12 mouse cellular contexts compared by ENCODE assay signal in genomic region chr6:91160976-91161375, GRCm38 (mm10). TPM values are rescaled to one million over a fixed set of nuclear protein-coding genes. Genes with fewer than 3 reads are reported as not detected.
A peak's percentile ranks its signal among the peaks of the same experiment; 100 is the strongest.
DNase-seq lines count a peak whose midpoint lies in the region; ATAC-seq and TF ChIP-seq lines count a peak whose summit lies in the region.
"Had no signal": no experiment of that assay in that cellular context is flagged by ENCODE, and none has a peak within 500 bp of the region (broad histone marks: within the 10 kb centered on the region; RNA-seq: fewer than 3 reads in every experiment).

No protein-coding gene starts in this region.

- no peak for ATAC-seq in heart, embryonic 12.5 days (ENCODE audit: insufficient number of reproducible peaks, low FRiP score)
- no peak for ATAC-seq in limb, embryonic 13.5 days (ENCODE audit: low FRiP score, low read depth)
- no peak for ATAC-seq in stomach, postnatal 0 days (ENCODE audit: low FRiP score, low TSS enrichment)
- ATAC-seq: intestine, embryonic 16.5 days; Patski had no signal

- DNase-seq in cerebellum, adult 8-10 months, result peak; percentile 36
- DNase-seq in cerebellum, postnatal 10 days, result no peak
- no peak for DNase-seq in heart, postnatal 25 days (ENCODE audit: low spot score)
- DNase-seq in cerebellum, postnatal 14 days, result peak; percentile 49 to 51
- DNase-seq in right cerebral cortex, adult 18-20 months, result no peak
- no peak for DNase-seq in stomach, postnatal 0 days (ENCODE audit: low spot score)
- DNase-seq: thymus, postnatal 25 days had no signal

- H3K27me3 ChIP-seq in heart, embryonic 12.5 days (replicated peaks), result 0 out of 2 replicates have a peak, but pooled peaks cover 13% of the 10 kb centered on the region
- no peaks in the 10 kb centered on the region for H3K27me3 ChIP-seq in limb, embryonic 13.5 days
- no peaks in the 10 kb centered on the region for H3K27me3 ChIP-seq in stomach, postnatal 0 days (ENCODE audit: control insufficient read depth, insufficient read depth, low read length)
- H3K27me3 ChIP-seq: midbrain, embryonic 12.5 days; Patski had no signal

- no peaks in the 10 kb centered on the region for H3K9me3 ChIP-seq in heart, embryonic 12.5 days (replicated peaks)
- H3K9me3 ChIP-seq in limb, embryonic 13.5 days, result no peaks in the 10 kb centered on the region
- no peaks in the 10 kb centered on the region for H3K9me3 ChIP-seq in stomach, postnatal 0 days (ENCODE audit: control insufficient read depth, low read length)
- H3K9me3 ChIP-seq: midbrain, embryonic 12.5 days had no signal

- H3K4me1 ChIP-seq in heart, embryonic 12.5 days (replicated peaks), result peaks cover 59% of the 10 kb centered on the region
- H3K4me1 ChIP-seq in limb, embryonic 13.5 days, result peaks cover 67% of the 10 kb centered on the region
- peaks cover 3% of the 10 kb centered on the region; the same call in 1 of the 2 replicates for H3K4me1 ChIP-seq in stomach, postnatal 0 days (replicated peaks; ENCODE audit: control insufficient read depth, insufficient read depth)

- no peak overlapping the region for H3K27ac ChIP-seq in heart, embryonic 12.5 days (ENCODE audit: poor library complexity, severe bottlenecking)
- H3K27ac ChIP-seq in limb, embryonic 13.5 days, result peak overlapping the region; percentile 10; the same call in 1 of the 2 replicates
- H3K27ac ChIP-seq in stomach, postnatal 0 days (replicated peaks), result no peak overlapping the region

- H3K4me3 ChIP-seq in heart, embryonic 12.5 days, result no peak overlapping the region
- H3K4me3 ChIP-seq in limb, embryonic 13.5 days, result no peak overlapping the region
- H3K4me3 ChIP-seq in stomach, postnatal 0 days (ENCODE audit: low read depth, low read length), result no peak overlapping the region
- H3K4me3 ChIP-seq: midbrain, embryonic 12.5 days had no signal

- no peak overlapping the region for H3K9ac ChIP-seq in heart, embryonic 12.5 days
- H3K9ac ChIP-seq in limb, embryonic 13.5 days, result no peak overlapping the region
- H3K9ac ChIP-seq in stomach, postnatal 0 days (ENCODE audit: low read length), result no peak overlapping the region

- no peak for TF ChIP-seq CTCF in stomach, postnatal 0 days (IDR thresholded peaks at IDR 0.05; ENCODE audit: low read depth)

- H3K4me2 ChIP-seq in heart, embryonic 12.5 days, result peak overlapping the region; percentile 22; the same call in 1 of the 2 replicates
- H3K4me2 ChIP-seq in limb, embryonic 13.5 days (replicated peaks), result peak overlapping the region; percentile 36; the same call in 1 of the 2 replicates
- H3K4me2 ChIP-seq in stomach, postnatal 0 days (replicated peaks; ENCODE audit: low read depth), result no peak overlapping the region

- no peaks in the 10 kb centered on the region for H3K36me3 ChIP-seq in heart, embryonic 12.5 days
- peaks cover 6% of the 10 kb centered on the region for H3K36me3 ChIP-seq in limb, embryonic 13.5 days
- H3K36me3 ChIP-seq in stomach, postnatal 0 days (ENCODE audit: control insufficient read depth, insufficient read depth, low read length), result no peaks in the 10 kb centered on the region

- intact Hi-C loops in heart, postnatal 25 days (cut with DNase I), result loop anchor here (10.0 kb wide), 1 partner anchor 354 kb away; the partner anchor contains the start of genes Lsm3 and Xpc

- no peak for TF ChIP-seq EP300 in stomach, postnatal 0 days (optimal IDR thresholded peaks at IDR 0.05)

- 67% methylated on average over 2 of the region's 2 CpGs for WGBS in heart, embryonic 12.5 days
- WGBS in limb, embryonic 13.5 days, result 50% methylated on average over 2 of the region's 2 CpGs
- WGBS in stomach, postnatal 0 days, result 73% methylated on average over 2 of the region's 2 CpGs

RNA-seq across cellular contexts. Expression of gene Hdac11, which starts 4.5 kb away (rescaled TPM):
- polyA plus RNA-seq in heart, embryonic 12.5 days (2016; fragmentation: Nextera tagmentation; extraction: Ambion mirVana), result 8.8 and 9.0 TPM in 2 replicates
- 10 to 100 TPM; 13.0 to 15.1 TPM for total RNA-seq in heart, postnatal 25 days (2021)
- 16.1 and 18.6 TPM in 2 replicates for polyA plus RNA-seq in limb, embryonic 13.5 days (2015; fragmentation: Nextera tagmentation; extraction: Ambion mirVana)
- polyA plus RNA-seq in stomach, postnatal 0 days (2015; fragmentation: Nextera tagmentation; extraction: Ambion mirVana), result 6.5 and 7.1 TPM in 2 replicates

RNA-seq across cellular contexts. Expression of gene Nup210, which starts 44.3 kb away (rescaled TPM):
- polyA plus RNA-seq in heart, embryonic 12.5 days (2016; fragmentation: Nextera tagmentation; extraction: Ambion mirVana), result 10.7 and 11.2 TPM in 2 replicates
- 1 to 10 TPM; 2.4 to 3.3 TPM for total RNA-seq in heart, postnatal 25 days (2021)
- 6.3 and 7.8 TPM in 2 replicates for polyA plus RNA-seq in limb, embryonic 13.5 days (2015; fragmentation: Nextera tagmentation; extraction: Ambion mirVana)
- 2.2 and 2.4 TPM in 2 replicates for polyA plus RNA-seq in stomach, postnatal 0 days (2015; fragmentation: Nextera tagmentation; extraction: Ambion mirVana)

RNA-seq across cellular contexts. Expression of gene Fbln2, which starts 51.3 kb away (rescaled TPM):
- polyA plus RNA-seq in heart, embryonic 12.5 days (2016; fragmentation: Nextera tagmentation; extraction: Ambion mirVana), result 210 and 213 TPM in 2 replicates
- total RNA-seq in heart, postnatal 25 days (2021), result 10 to 100 TPM; 71.8 to 76.3 TPM
- polyA plus RNA-seq in limb, embryonic 13.5 days (2015; fragmentation: Nextera tagmentation; extraction: Ambion mirVana), result 192 and 196 TPM in 2 replicates
- polyA plus RNA-seq in stomach, postnatal 0 days (2015; fragmentation: Nextera tagmentation; extraction: Ambion mirVana), result 29.5 and 32.1 TPM in 2 replicates

Comparison
In these comparisons a context has a peak if more than half of its experiments do, and no peak if none do; other contexts are left out.
1. DNase-seq: peak in cerebellum, adult 8-10 months (single experiment) and cerebellum, postnatal 14 days (2 of 2); none in cerebellum, postnatal 10 days (0 of 2), heart, postnatal 25 days (single experiment), right cerebral cortex, adult 18-20 months (single experiment) and stomach, postnatal 0 days (single experiment).